Mouse (Mus musculus) R1 (cell line): ENCODE measurements at regions not wholly inside any gene's neighbourhood (a gene's known extent, or its start where the extent isn't known, plus 50 kb on each side); places are given as distances from the start of the nearest gene placed in this dataset.

Experiments used
- DNase-seq: peaks from one replicate; pipeline ENCODE4 v3.0.0-alpha.2; 2018; ENCODE audit warnings: low read depth, low spot score

- no peak for DNase-seq
Measured at GRCm38 (mm10) chr6:39283761-39284415, 77.3 kb upstream of the Kdm7a start.

GRCm38 (mm10) chr6:39278317-39278716, 71.7 kb upstream of the Kdm7a start:
- no peak for DNase-seq

- DNase-seq = no peak
Measured at GRCm38 (mm10) chr6:39274774-39275502, 68.3 kb upstream of the Kdm7a start.

DNA sequence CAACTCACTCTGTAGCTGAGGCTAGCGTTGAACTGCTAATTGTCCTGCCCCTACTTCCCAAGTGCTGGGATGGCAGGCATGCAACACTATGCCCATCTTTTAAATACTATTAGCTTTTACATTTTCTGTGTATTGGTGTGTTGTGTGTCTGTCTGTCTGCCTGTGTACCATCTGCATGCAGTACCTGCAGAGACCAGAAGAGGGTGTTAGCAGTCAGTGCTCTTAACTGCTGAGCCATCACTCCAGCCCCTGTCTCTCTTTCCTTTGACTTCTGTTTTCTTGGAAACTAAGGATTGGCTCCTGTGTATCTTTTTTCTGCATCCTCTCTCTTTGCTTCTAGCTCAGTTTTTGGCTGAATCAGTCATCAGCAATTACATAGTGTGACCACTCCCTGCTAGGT, 66.8 kb upstream of the Kdm7a start:
- peak; percentile 75 for DNase-seq

GRCm38 (mm10) chr6:39270457-39270856, 63.9 kb upstream of the Kdm7a start:
- no peak for DNase-seq

GRCm38 (mm10) chr6:39269706-39270105, 63.1 kb upstream of the Kdm7a start:
- DNase-seq = peak; percentile 70

- peak; percentile 30 for DNase-seq
Measured at GRCm38 (mm10) chr6:39268647-39269428, 62.2 kb upstream of the Kdm7a start.

DNA sequence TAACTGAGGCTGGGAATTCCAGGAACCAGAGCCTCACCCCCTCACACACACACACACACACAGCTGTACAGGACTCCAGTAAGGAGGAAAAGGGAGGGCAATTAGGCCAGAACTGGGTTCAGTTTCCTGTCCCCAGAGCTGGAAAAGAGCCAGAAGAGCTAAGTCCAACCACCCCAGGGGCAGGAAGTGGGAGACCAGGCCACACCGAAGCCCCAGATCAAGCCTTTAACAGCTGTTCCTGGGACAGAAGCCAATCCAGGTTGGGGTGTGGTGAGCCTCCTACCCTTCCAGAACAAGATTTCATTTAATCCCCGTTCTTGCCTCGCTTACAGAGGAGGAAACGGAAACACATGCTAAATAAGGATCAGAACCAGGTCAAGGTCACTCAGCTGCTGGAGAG, 58.1 kb upstream of the Kdm7a start:
- peak; percentile 91 for DNase-seq

DNA sequence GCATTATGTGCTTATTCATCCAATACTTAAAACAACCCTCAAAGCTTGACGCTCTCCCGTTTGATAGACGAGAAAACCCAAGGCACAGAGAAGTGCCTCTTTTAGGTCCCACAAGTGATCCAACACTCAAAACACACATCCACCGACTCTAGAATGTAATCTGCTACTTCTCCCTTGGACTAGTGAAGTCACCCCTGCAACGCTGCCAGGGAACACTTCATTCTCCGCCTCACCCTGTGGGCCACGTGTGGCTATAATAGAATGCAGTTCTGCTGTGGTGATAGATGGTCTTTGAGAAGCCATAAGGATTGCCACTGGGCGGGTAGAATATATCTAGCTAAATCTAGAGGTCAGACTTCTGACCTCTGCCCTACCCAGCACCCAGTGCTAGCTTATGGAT, 57.0 kb upstream of the Kdm7a start:
- no peak for DNase-seq

DNA sequence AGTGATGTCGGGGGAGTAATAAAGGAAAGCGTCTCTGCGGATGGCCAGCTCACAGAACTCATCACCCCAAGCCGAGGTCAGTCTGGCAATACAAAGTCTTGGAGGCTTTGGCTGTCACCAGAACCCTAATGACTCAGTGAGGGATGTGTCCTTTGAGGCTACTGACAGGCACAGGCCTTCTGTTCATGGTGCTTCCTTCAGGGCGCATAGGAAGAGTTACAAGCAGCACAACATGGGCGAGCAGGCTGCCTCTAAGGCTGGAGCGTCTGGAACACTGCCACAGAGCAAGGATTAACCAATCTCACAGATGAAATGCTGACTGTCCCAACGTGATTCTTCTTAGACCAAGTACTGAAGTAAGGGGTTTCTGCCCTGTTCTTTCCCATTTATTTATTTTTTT, 55.4 kb upstream of the Kdm7a start:
- no peak for DNase-seq

DNA sequence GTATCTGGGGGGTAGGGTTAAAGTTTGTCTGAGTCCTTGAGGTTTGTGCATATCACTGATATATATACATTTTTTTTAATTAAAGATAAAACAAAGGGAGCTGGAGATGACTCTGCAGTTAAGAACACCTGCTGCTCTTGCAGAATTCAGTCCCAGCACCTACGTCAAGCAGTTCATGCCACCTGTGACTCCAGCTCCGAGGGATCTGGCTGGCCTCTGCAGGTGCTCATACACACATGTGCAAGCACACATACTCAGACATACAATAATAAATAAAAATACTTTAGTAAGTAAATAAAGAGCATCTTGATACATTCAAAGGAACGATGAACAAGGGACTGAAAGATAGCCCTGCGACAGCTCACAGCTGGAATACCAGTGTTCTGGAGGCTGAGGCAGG, 53.9 kb upstream of the Kdm7a start:
- no peak for DNase-seq

- DNase-seq = no peak
Measured at GRCm38 (mm10) chr6:39259129-39259528, 52.5 kb upstream of the Kdm7a start.

- DNase-seq = no peak
Measured at GRCm38 (mm10) chr6:39258656-39259055, 52.1 kb upstream of the Kdm7a start.

- no peak for DNase-seq
Measured at GRCm38 (mm10) chr6:39257667-39258395, 51.2 kb upstream of the Kdm7a start.

- DNase-seq = peak; percentile 74
Measured at GRCm38 (mm10) chr6:39257111-39257571, 50.6 kb upstream of the Kdm7a start.

GRCm38 (mm10) chr6:39256304-39257103, 49.9 kb upstream of the Kdm7a start:
- DNase-seq = peak; percentile 64
